Mouse (Mus musculus) lung, adult 2 months (tissue): ENCODE data around the gene Gm20388.

Experiments used
- CTCF ChIP-seq: fragments of 200-500 bp; IDR thresholded peaks from 2 replicates; pipeline ENCODE4 v1.5.1; 2011; ENCODE audit warnings: mild to moderate bottlenecking, low read length, control low read depth; ENCODE audit not compliant: insufficient read depth
- POLR2A ChIP-seq: fragments of 200-500 bp; IDR thresholded peaks from 2 replicates; pipeline ENCODE4 v1.6.1; 2011; ENCODE audit warnings: low read depth, mild to moderate bottlenecking, control low read depth, low read length, borderline replicate concordance; ENCODE audit errors: extremely low read depth

DNA sequence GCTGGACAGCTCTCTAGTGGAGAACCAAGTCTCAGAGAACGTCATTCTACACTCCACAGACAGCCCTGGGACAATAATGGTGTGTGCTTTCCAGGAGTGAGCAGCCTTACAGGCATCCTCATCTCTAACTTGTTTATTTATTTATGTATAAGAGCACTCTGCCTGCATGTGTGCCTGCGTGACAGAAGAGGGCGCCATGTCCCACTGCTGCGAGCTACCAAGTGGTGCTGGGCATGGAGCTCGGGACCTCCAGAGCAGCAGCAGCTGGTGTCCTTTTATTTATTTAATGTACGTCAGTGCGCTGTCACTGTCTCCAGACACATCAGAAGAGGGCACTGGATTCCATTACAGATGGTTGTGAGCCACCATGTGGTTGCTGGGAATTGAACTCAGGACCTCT is 3016.1 kb downstream of the Gm20388 start:
- TF ChIP-seq CTCF (0 out of 2 replicates have a peak, but pooled peaks have one; percentile 27), POLR2A (no peak)
